Mouse (Mus musculus): ENCODE measurements around the gene Nuak2.

GRCm38 (mm10) chr1:132266791-132267557 lies 49.0 kb upstream of the Nuak2 start:
- TF ChIP-seq POLR2A (IDR thresholded peaks at IDR 0.05; ENCODE audit: insufficient read depth, low read depth, low read length) (no peak), CTCF (IDR thresholded peaks at IDR 0.05; ENCODE audit: insufficient read depth, low read depth, low read length) (no peak)

Data from olfactory bulb, adult 2 months (tissue).